Mouse (Mus musculus): ENCODE measurements around the gene Tnfsfm13. TPM values are rescaled to one million over a fixed set of nuclear protein-coding genes. Genes with fewer than 3 reads are reported as not detected.

The Tnfsfm13 gene
- polyA plus RNA-seq, 1 experiment from 2014 or later: 6.0 TPM

MicroRNAs within 50 kb of the gene (microRNA counts, 519-probe panel; counts per million panel counts)
- microRNA mmu-miR-1934 (not detected), microRNA mmu-miR-467f (2,909 counts per million, percentile 70 among the panel's probes with 10 or more counts)

Small RNA genes lying within 50 kb of the gene (microRNA-seq; reads per million reads assigned to microRNA genes)
- 4.1 reads per million, percentile 18 among the genes with 10 or more reads in this experiment for gene Mir1934 (ENCODE audit: borderline number of aligned reads)
- not detected for gene Mir467f (ENCODE audit: borderline number of aligned reads)

Other genes starting within 250 kb of the Tnfsfm13 start
- 4.9 and 8.3 TPM in 2 replicates for gene Dnah2, start 147.0 kb downstream of the Tnfsfm13 start, polyA plus RNA-seq (2015; fragmentation: Nextera tagmentation; extraction: Ambion mirVana)
- gene Efnb3, start 135.9 kb downstream of the Tnfsfm13 start, polyA plus RNA-seq (2015; fragmentation: Nextera tagmentation; extraction: Ambion mirVana): 29.0 and 31.5 TPM in 2 replicates
- gene Wrap53, start 115.8 kb downstream of the Tnfsfm13 start, polyA plus RNA-seq (2015; fragmentation: Nextera tagmentation; extraction: Ambion mirVana): 25.0 and 26.5 TPM in 2 replicates
- gene Trp53, start 115.7 kb downstream of the Tnfsfm13 start, polyA plus RNA-seq (2015; fragmentation: Nextera tagmentation; extraction: Ambion mirVana): 134 and 141 TPM in 2 replicates
- 12.4 and 13.4 TPM in 2 replicates for gene Atp1b2, start 90.2 kb downstream of the Tnfsfm13 start, polyA plus RNA-seq (2015; fragmentation: Nextera tagmentation; extraction: Ambion mirVana)
- not detected in 2 replicates for gene Shbg, start 78.2 kb downstream of the Tnfsfm13 start, polyA plus RNA-seq (2015; fragmentation: Nextera tagmentation; extraction: Ambion mirVana)
- gene Sat2, start 74.1 kb downstream of the Tnfsfm13 start, polyA plus RNA-seq (2015; fragmentation: Nextera tagmentation; extraction: Ambion mirVana): 19.8 and 22.5 TPM in 2 replicates
- gene Fxr2, start 63.1 kb downstream of the Tnfsfm13 start, polyA plus RNA-seq (2015; fragmentation: Nextera tagmentation; extraction: Ambion mirVana): 33.4 and 34.2 TPM in 2 replicates
- 5.2 TPM in 2 replicates for gene Sox15, start 40.8 kb downstream of the Tnfsfm13 start, polyA plus RNA-seq (2015; fragmentation: Nextera tagmentation; extraction: Ambion mirVana)
- gene Mpdu1, start 33.5 kb downstream of the Tnfsfm13 start, polyA plus RNA-seq (2015; fragmentation: Nextera tagmentation; extraction: Ambion mirVana): 66.5 and 67.3 TPM in 2 replicates
- gene Cd68, start 29.9 kb downstream of the Tnfsfm13 start, polyA plus RNA-seq (2015; fragmentation: Nextera tagmentation; extraction: Ambion mirVana): 26.3 and 28.3 TPM in 2 replicates
- 447 and 512 TPM in 2 replicates for gene Eif4a1, start 23.7 kb downstream of the Tnfsfm13 start, polyA plus RNA-seq (2015; fragmentation: Nextera tagmentation; extraction: Ambion mirVana)
- gene Senp3, start 14.0 kb downstream of the Tnfsfm13 start, polyA plus RNA-seq (2015; fragmentation: Nextera tagmentation; extraction: Ambion mirVana): 83.7 and 90.5 TPM in 2 replicates
- gene Tnfsf13, start 10.3 kb downstream of the Tnfsfm13 start, polyA plus RNA-seq (2015; fragmentation: Nextera tagmentation; extraction: Ambion mirVana): 1.0 and 1.1 TPM in 2 replicates
- 11.9 and 13.3 TPM in 2 replicates for gene Tnfsf12, start 249 bp downstream of the Tnfsfm13 start, polyA plus RNA-seq (2015; fragmentation: Nextera tagmentation; extraction: Ambion mirVana)
- gene Polr2a, start 62.5 kb upstream of the Tnfsfm13 start, polyA plus RNA-seq (2015; fragmentation: Nextera tagmentation; extraction: Ambion mirVana): 24.3 and 28.2 TPM in 2 replicates
- 0.15 and 0.18 TPM in 2 replicates for gene Slc35g3, start 65.9 kb upstream of the Tnfsfm13 start, polyA plus RNA-seq (2015; fragmentation: Nextera tagmentation; extraction: Ambion mirVana)
- gene Zbtb4, start 69.8 kb upstream of the Tnfsfm13 start, polyA plus RNA-seq (2015; fragmentation: Nextera tagmentation; extraction: Ambion mirVana): 5.7 and 6.1 TPM in 2 replicates
- gene Chrnb1, start 99.8 kb upstream of the Tnfsfm13 start, polyA plus RNA-seq (2015; fragmentation: Nextera tagmentation; extraction: Ambion mirVana): 29.3 and 38.6 TPM in 2 replicates
- 4.1 and 4.4 TPM in 2 replicates for gene Fgf11, start 105.8 kb upstream of the Tnfsfm13 start, polyA plus RNA-seq (2015; fragmentation: Nextera tagmentation; extraction: Ambion mirVana)
- 7.5 and 10.0 TPM in 2 replicates for gene Tmem102, start 109.5 kb upstream of the Tnfsfm13 start, polyA plus RNA-seq (2015; fragmentation: Nextera tagmentation; extraction: Ambion mirVana)
- gene Gm39566, start 119.2 kb upstream of the Tnfsfm13 start, polyA plus RNA-seq (2015; fragmentation: Nextera tagmentation; extraction: Ambion mirVana): not detected in 2 replicates
- gene Spem2, start 122.4 kb upstream of the Tnfsfm13 start, polyA plus RNA-seq (2015; fragmentation: Nextera tagmentation; extraction: Ambion mirVana): not detected in 2 replicates
- 0.16 and 0.38 TPM in 2 replicates for gene Spem1, start 126.1 kb upstream of the Tnfsfm13 start, polyA plus RNA-seq (2015; fragmentation: Nextera tagmentation; extraction: Ambion mirVana)
- 10.6 and 11.6 TPM in 2 replicates for gene Nlgn2, start 141.7 kb upstream of the Tnfsfm13 start, polyA plus RNA-seq (2015; fragmentation: Nextera tagmentation; extraction: Ambion mirVana)
- 388 and 399 TPM in 2 replicates for gene Tmem256, start 142.4 kb upstream of the Tnfsfm13 start, polyA plus RNA-seq (2015; fragmentation: Nextera tagmentation; extraction: Ambion mirVana)
- 126 and 148 TPM in 2 replicates for gene Plscr3, start 150.3 kb upstream of the Tnfsfm13 start, polyA plus RNA-seq (2015; fragmentation: Nextera tagmentation; extraction: Ambion mirVana)
- gene Tnk1, start 162.6 kb upstream of the Tnfsfm13 start, polyA plus RNA-seq (2015; fragmentation: Nextera tagmentation; extraction: Ambion mirVana): 6.9 TPM in 2 replicates
- gene Tmem95, start 181.9 kb upstream of the Tnfsfm13 start, polyA plus RNA-seq (2015; fragmentation: Nextera tagmentation; extraction: Ambion mirVana): 0.35 and 0.47 TPM in 2 replicates
- gene Kctd11, start 185.3 kb upstream of the Tnfsfm13 start, polyA plus RNA-seq (2015; fragmentation: Nextera tagmentation; extraction: Ambion mirVana): 13.8 and 18.1 TPM in 2 replicates
- 1.8 and 2.3 TPM in 2 replicates for gene Acap1, start 199.4 kb upstream of the Tnfsfm13 start, polyA plus RNA-seq (2015; fragmentation: Nextera tagmentation; extraction: Ambion mirVana)
- 8.7 and 9.4 TPM in 2 replicates for gene 2810408A11Rik, start 204.9 kb upstream of the Tnfsfm13 start, polyA plus RNA-seq (2015; fragmentation: Nextera tagmentation; extraction: Ambion mirVana)
- gene Neurl4, start 205.0 kb upstream of the Tnfsfm13 start, polyA plus RNA-seq (2015; fragmentation: Nextera tagmentation; extraction: Ambion mirVana): 7.8 and 8.5 TPM in 2 replicates
- 84.5 and 85.1 TPM in 2 replicates for gene Gps2, start 217.8 kb upstream of the Tnfsfm13 start, polyA plus RNA-seq (2015; fragmentation: Nextera tagmentation; extraction: Ambion mirVana)
- 1,531 and 1,570 TPM in 2 replicates for gene Eif5a, start 225.9 kb upstream of the Tnfsfm13 start, polyA plus RNA-seq (2015; fragmentation: Nextera tagmentation; extraction: Ambion mirVana)
- 2.7 and 6.2 TPM in 2 replicates for gene Ybx2, start 239.7 kb upstream of the Tnfsfm13 start, polyA plus RNA-seq (2015; fragmentation: Nextera tagmentation; extraction: Ambion mirVana)